Mouse (Mus musculus): Measurements from ENCODE around the gene Cdon.
"Not testable (repeated sequence)": the region's sequence is repeated elsewhere in the genome, so short reads cannot be mapped to it uniquely, and the experiment has no call there.

Cdon gene

DNA sequence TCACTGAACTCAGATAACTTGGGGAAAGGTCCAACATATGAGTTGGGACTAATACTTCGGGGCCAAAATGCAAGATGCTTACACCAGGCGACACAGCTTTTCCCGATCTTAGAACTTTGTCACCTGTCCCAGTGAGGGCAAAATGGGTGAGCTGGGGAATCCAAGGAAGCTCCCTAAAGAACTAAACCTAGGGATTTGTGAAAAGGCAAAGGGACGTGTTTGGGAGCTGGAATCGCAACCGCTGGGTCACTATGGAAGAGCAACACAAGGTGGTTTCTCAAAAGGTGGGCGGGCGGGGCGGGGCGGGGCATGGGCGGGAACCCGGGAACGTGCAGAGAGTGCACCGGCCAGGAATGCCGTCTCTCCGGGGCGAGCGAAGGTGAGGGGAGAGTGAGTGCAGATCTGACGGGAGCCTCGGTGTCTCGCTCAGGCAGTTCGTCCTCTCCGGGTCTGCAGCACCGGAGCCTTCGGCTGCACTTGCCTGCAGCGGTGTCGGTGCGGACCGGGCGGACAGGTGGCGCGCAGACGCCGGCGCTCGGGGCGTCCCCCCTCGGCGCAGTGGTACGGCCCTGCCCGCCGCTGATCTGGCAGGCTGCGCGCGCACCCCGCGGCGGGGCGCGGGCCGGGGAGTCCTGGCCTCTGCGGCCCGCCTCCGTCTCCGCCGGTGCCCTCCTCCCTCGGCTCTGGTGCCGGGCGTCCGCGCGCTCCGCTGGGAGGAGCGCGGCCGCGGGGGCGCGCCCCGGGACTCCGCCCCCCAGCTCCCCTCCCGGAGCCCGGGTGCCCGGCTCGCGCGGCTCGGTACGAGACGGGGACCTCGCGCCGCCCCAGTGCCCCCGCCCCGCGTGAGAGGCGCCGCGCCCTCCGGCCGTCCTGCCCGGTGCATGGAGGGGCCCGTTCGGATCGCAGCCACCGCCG is at the start of gene Cdon:
Gene Cdon (plus strand): TSS at position 324 of the 915 bp plus-strand sequence.
- DNase-seq: peak; percentile 95

- no peak for DNase-seq
These were observed 48.4 kb upstream of the Cdon start for GRCm38 (mm10) chr9:35372324-35373101.

GRCm38 (mm10) chr9:35377916-35378315 is 43.0 kb upstream of the Cdon start:
- DNase-seq: no peak

DNA sequence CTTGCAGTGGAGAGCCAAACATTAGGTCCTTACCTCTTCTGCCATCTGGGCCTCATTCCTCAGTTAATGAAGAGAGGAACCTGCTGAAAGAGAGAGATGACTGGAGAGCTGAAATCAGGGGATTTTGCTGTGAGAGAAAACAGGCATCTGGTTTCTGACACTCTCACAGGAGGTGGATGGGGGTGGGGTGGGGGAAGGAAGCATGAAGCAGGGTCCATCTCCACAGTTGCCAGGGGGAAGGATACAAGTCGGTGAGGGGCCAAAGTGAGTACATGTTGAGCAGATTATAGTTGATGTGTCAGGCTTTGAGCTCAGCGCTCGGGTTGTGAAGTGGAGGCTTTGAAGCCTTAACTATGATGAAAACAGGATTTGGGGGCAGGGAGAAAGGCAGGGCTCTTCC is 41.9 kb upstream of the Cdon start:
- DNase-seq: no peak

DNA sequence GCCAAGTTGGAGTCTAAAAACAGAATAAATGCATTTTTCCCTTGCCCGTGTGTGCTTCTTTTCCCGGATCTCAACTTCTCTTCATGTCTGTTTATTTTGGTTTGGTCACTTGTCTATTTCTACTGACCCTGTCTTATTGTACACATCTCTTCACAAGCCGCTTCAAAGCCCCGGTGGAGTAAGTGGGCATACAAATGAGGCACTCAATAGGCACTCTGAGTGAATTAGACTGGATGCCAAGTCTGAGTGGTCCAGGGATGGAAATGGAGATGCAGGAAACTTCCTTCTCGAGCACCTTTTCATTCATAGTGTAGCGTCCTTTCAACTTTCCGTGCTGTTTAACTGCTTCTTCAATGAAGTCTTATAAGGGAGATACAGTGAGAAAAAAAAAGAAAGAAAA is 21.0 kb upstream of the Cdon start:
- DNase-seq: no peak

- no peak for DNase-seq
These were observed 20.5 kb upstream of the Cdon start for GRCm38 (mm10) chr9:35400398-35400797.

DNA sequence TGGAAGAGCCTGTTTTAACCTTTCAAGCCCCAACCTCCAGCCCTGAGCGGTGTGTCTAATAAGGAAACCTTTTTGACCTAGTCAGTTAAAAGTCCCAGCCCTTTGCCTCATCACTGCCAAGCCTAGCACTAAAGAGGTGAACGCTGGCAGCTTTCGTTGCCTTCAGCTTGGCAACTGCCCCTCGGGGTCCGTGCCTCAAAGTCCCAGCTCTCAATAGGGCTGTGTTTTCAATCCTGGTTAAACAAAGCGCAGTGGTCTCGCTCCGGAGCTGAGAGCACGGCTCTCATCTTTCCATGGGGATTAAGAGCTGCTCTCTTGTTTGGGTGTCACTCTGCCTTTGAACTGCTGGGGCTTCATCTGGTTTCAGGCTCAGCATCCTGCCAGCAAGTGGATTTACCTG is 20.1 kb upstream of the Cdon start:
- no peak for DNase-seq

DNA sequence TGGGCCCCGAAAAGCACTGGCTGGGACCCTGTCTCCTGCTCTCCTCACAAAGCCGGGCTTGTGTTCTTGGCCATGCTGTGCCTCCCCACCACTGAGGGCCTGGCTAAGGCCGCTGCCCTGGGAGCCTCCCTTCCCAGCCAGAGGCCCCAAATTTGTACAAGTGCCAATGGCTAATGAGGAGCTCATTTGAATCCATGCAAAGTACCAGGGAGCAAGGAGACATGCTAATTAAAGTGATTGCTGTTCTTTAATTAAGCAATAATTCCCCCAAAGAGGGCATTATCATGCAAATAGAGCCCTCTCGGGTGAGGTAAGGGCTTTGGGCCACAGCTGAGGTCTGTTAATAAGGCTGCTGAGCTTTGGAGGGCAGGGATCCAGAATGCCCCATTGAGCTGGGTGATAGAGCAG is 18.3 kb upstream of the Cdon start:
- DNase-seq: no peak

DNA sequence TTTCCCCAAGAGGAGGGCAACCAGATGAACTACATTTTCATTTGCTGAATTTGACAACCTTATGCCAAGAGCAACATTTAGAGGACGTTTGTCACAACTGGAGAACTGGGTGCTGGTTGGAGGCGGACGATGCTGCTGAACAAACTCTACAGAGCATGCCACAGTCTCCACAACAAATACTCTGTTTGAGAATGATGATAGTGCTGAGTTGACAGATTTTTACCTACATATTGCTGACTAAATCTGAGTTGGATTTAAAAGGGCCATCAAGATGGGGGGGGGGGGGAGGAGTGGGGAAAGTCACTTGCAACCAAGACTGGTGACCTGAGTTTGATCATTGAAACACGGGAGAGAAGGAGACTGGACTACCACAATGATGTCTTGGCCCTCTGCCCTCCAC is 17.4 kb upstream of the Cdon start:
- no peak for DNase-seq

GRCm38 (mm10) chr9:35405038-35405905 is 15.7 kb upstream of the Cdon start:
- DNase-seq: no peak

GRCm38 (mm10) chr9:35411225-35411965 is 9.5 kb upstream of the Cdon start:
- DNase-seq: no peak

GRCm38 (mm10) chr9:35411975-35412374 is 9.0 kb upstream of the Cdon start:
- no peak for DNase-seq

GRCm38 (mm10) chr9:35421730-35422235 is 855 bp downstream of the Cdon start:
- peak; percentile 78 for DNase-seq

GRCm38 (mm10) chr9:35422405-35422941 is 1.5 kb downstream of the Cdon start:
- no peak for DNase-seq

DNA sequence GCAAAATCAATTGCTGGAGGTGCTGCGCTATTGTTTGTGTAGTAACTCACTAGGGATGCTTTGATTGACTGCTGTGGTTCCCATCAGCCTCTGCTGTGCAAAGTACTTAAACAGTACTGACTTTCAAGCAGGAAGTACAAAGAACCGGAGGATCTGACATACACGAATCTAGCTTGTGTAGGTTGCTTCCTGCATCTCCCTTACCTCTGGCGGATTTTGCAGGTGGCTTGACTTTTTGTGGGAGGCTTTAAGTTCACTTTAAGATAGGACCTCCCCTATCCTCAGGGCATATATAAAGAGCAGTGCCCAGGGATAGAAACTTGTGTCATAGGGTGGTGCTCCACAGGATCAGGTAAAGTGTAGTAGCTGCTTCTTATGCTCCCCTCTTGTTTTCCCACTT is 2.3 kb downstream of the Cdon start:
- peak; percentile 37 for DNase-seq

DNA sequence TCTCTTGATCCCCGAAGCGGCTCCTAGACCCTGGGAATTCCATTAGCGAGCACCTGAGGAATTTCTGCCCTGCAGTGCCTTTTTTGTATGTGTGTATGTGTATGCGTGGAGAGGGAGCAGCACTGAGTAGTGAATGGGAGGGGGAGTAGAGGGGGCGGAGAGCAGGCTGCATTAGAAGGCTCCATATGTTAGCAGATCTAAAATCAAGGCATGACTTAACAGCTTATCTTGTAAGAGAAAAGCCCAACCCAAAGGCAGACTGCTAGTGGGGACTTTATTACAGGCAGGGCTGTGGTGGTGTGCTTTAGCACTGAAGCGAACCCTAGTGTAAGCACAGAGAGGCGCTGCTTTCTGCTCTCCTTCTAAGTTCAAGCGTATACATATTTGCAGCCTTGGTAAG is 3.7 kb downstream of the Cdon start:
- no peak for DNase-seq

GRCm38 (mm10) chr9:35430476-35430875 is 9.5 kb downstream of the Cdon start:
- peak; percentile 37 for DNase-seq

GRCm38 (mm10) chr9:35431396-35431795 is 10.5 kb downstream of the Cdon start:
- DNase-seq: no peak

- not testable (repeated sequence) for DNase-seq
These were observed 11.9 kb downstream of the Cdon start for GRCm38 (mm10) chr9:35432717-35433297.

DNA sequence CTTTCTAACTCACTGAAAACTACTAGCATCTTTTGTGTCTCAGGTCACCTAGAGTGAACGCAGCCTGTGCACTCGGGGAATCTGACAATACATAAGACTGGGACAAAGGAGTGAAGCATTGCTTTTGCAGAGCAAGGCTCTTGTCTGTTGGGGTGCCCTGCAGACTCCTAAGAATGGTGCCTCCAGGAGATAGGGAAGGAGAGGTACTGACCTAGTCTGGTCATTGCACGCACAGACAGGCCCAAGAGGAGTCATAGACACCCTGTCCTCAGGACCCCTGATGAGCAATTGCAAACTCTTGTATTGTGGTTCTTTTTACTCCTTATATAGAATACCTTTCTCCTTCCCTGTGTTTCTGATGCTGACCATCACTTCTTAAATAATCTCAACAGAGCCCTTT is 13.4 kb downstream of the Cdon start:
- no peak for DNase-seq

DNA sequence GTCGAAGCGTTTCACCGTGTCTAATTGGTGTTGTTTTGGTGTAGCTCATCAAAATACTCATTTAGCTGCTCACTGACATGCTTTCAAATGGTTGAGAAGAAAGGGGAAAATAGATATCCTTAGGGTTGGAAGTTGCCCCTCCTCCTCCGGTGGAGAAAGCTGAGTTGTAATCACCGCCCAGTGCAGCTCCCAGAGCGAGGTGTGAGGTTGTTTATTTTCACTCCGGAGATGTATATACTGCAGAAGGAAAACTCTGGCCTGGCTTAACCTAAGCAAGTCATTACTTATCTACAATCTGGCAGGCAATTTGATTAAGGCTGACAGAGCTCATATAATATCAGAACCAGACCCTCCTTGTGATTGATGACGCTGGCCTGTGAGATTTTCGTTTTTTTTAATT is 14.6 kb downstream of the Cdon start:
- DNase-seq: no peak
